Mouse (Mus musculus) neural tube, embryonic 14.5 days (tissue): ENCODE results near the gene Lrrn4cl. TPM values are rescaled to one million over a fixed set of nuclear protein-coding genes. Genes with fewer than 3 reads are reported as not detected.

ENCODE experiments used
- ATAC-seq: fragments of 200-750 bp; cut with Nextera tagmentation; 2 replicates; pipeline ENCODE4 v1.8.0; 2017; ENCODE audit warnings: low read depth, mild to moderate bottlenecking, moderate TSS enrichment, moderate library complexity
- H3K27ac ChIP-seq: fragments of 300-500 bp; sonication (generic); 2 replicates; pipeline ENCODE4 v1.5.1; 2014; ENCODE audit warnings: low read depth, mild to moderate bottlenecking, control low read depth, low read length, moderate library complexity, mixed read lengths
- H3K27me3 ChIP-seq: fragments of 300-500 bp; sonication (generic); 2 replicates; pipeline ENCODE4 v1.6.1; 2014; ENCODE audit warnings: low read length; ENCODE audit not compliant: control insufficient read depth, insufficient read depth
- H3K36me3 ChIP-seq: fragments of 300-500 bp; sonication (generic); 2 replicates; pipeline ENCODE4 v1.6.1; 2014; ENCODE audit warnings: low read length, mixed read lengths; ENCODE audit not compliant: control insufficient read depth, insufficient read depth
- H3K4me1 ChIP-seq: fragments of 300-500 bp; sonication (generic); 2 replicates; pipeline ENCODE4 v1.6.1; 2014; ENCODE audit warnings: low read length; ENCODE audit not compliant: control insufficient read depth, insufficient read depth
- H3K4me2 ChIP-seq: fragments of 300-500 bp; sonication (generic); 2 replicates; pipeline ENCODE4 v1.6.1; 2014; ENCODE audit warnings: mild to moderate bottlenecking, low read depth, low read length, control low read depth
- H3K4me3 ChIP-seq: fragments of 300-500 bp; sonication (generic); 2 replicates; pipeline ENCODE4 v1.5.1; 2014; ENCODE audit warnings: low read depth, low read length, control low read depth, mixed read lengths
- H3K9ac ChIP-seq: fragments of 300-500 bp; sonication (generic); replicated peaks from 2 replicates; pipeline ENCODE4 v1.6.1; 2014; ENCODE audit warnings: low read depth, mild to moderate bottlenecking, control low read depth, low read length, mixed read lengths
- H3K9me3 ChIP-seq: fragments of 300-500 bp; sonication (generic); 2 replicates; pipeline ENCODE4 v1.6.1; 2016; ENCODE audit warnings: low read length; ENCODE audit not compliant: control insufficient read depth
- WGBS: fragments of 180-500 bp; shearing (Covaris S2); extraction: QIAGEN DNeasy Blood & Tissue Kit; methylation state at CpG from one replicate; pipeline ENCODE4 v1.1.7; 2014; 5-methylcytosine and 5-hydroxymethylcytosine counted together
- polyA plus RNA-seq: library from polyadenylated mRNA; unstranded; fragments of >200 nt; fragmentation: Nextera tagmentation; extraction: Ambion mirVana; gene quantifications from 2 replicates; pipeline ENCODE4 v1.2.1, GENCODE M21; 2014

Gene Lrrn4cl
- polyA plus RNA-seq, 1 experiment from 2014 or later = 0.99 TPM

GRCm38 (mm10) chr19:8870838-8871237, 20.3 kb downstream of the Lrrn4cl start:
- Histone ChIP-seq H3K4me3 (peak overlapping the region; percentile 98), H3K27ac (peak overlapping the region; percentile 78), H3K4me2 (peak overlapping the region; percentile 90), H3K9me3 (no peaks in the 10 kb centered on the region), H3K36me3 (peaks cover 25% of the 10 kb centered on the region), H3K4me1 (peaks cover 11% of the 10 kb centered on the region), H3K27me3 (no peaks in the 10 kb centered on the region; the same call in 1 of the 2 replicates), H3K9ac (peak overlapping the region; percentile 97)
- WGBS = 61% methylated on average over 9 of the region's 9 CpGs
- peak; percentile 33 for ATAC-seq

- Histone ChIP-seq H3K27me3 (no peaks in the 10 kb centered on the region; the same call in 1 of the 2 replicates), H3K9me3 (no peaks in the 10 kb centered on the region), H3K4me3 (peak within 1 kb of the TSS; percentile 98), H3K27ac (peak within 1 kb of the TSS; percentile 78), H3K4me2 (peak within 1 kb of the TSS; percentile 90), H3K9ac (peak within 1 kb of the TSS; percentile 97), H3K36me3 (peaks cover 30% of the 10 kb centered on the region), H3K4me1 (peaks cover 11% of the 10 kb centered on the region)
- ATAC-seq = peak; percentile 98
- under 1% methylated on average over 56 of the region's 59 CpGs for WGBS
Measured at GRCm38 (mm10) chr19:8871267-8872186, 21.0 kb downstream of the Lrrn4cl start, which contains the start of gene Ubxn1. Ubxn1 (plus strand) TSS chr19:8871496.

DNA sequence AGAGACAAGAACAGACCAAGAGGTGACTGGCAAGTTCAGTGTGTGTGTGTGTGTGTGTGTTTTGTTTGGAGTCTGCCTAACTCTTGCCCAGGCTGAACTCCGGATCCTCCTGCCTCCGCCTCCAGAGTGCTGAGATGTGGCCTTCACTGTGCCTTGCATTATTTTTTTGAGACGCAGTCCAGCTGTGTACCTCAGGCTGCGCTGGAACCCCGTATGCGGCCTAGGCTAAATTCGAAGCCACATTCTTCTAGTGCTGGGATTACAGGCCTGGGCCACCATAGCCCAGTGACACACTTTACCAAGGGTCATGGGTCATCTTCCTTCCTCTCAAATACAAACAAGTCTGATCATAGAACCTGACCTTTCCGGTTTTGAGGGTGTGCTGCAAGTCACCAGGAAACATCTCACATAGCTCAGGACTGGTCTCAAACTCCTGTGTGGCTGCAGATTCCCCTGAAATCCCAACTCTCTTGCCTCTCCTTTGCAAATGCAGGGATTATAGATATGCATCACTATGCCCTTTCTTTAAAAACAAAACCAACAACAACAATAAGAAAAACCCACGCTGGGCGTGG, 21.8 kb downstream of the Lrrn4cl start:
- Histone ChIP-seq H3K36me3 (peaks cover 34% of the 10 kb centered on the region), H3K27me3 (no peaks in the 10 kb centered on the region; the same call in 1 of the 2 replicates), H3K27ac (no peak overlapping the region), H3K4me1 (peaks cover 11% of the 10 kb centered on the region), H3K9me3 (no peaks in the 10 kb centered on the region), H3K4me2 (peak overlapping the region; percentile 90), H3K4me3 (peak overlapping the region; percentile 98), H3K9ac (peak overlapping the region; percentile 97)
- WGBS = 80% methylated on average over 10 of the region's 10 CpGs
- ATAC-seq = no peak

DNA sequence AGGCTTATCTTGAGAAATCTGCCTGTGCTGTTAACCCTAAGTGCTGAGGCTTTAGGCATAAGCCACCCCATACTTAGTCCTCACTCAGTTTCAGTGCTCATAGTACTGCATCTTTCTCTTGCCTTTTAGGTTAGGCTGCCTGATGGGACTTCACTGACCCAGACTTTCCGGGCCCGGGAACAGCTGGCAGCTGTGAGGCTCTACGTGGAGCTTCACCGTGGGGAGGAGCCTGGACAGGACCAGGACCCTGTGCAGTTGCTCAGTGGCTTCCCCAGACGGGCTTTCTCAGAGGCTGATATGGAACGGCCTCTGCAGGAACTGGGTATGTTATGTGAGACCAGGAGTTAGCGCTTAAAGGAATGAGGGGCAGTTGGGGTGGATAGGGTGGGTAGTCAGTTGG, 24.5 kb downstream of the Lrrn4cl start:
- WGBS = 95% methylated on average over 7 of the region's 7 CpGs
- Histone ChIP-seq H3K36me3 (peaks cover 34% of the 10 kb centered on the region), H3K4me3 (no peak overlapping the region), H3K4me1 (peaks cover 19% of the 10 kb centered on the region), H3K27me3 (no peaks in the 10 kb centered on the region; the same call in 1 of the 2 replicates), H3K4me2 (no peak overlapping the region), H3K9ac (no peak overlapping the region), H3K27ac (no peak overlapping the region), H3K9me3 (no peaks in the 10 kb centered on the region)
- ATAC-seq = no peak

DNA sequence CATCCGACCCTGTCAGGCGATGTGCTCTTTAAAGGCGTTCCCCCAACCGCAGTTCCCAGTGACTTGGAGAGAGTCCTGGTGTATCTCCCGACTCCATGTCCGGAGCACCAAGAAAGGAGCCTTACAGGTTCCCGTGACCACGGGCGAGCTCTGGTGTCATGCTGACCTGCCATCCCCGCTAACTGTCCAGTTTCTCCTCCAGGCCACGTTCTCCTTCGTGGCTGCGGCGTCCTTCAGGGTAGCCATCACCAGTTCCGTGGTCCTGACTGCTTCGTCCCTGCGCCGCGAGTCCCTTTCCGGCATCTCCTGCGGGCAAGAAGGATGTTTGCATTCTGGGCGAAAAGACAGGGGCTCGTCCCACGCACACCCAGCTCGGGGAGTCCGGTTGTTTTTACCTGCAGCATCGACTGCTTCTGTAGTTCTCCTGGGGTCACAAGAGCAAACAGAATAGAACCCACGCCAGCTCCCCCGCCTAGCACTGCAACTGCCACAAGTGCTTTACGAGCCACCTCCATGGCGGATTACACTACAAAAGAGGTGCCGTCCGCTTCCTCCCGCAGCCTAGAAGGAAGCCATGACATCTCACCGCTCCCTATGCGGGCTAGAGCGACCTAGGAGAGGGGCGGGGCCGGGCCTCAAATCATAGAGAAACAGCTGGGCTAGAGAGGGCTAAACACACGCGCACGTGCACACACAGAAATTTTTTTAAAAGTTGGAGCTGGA, 29.9 kb downstream of the Lrrn4cl start, which contains the start of gene Uqcc3:
Gene Uqcc3, minus strand, starts transcription at position 613 of the 723 bp plus-strand sequence.
- peak within 1 kb of the TSS; percentile 82 for H3K9ac ChIP-seq
- ATAC-seq = peak; percentile 97
- H3K9me3 ChIP-seq = no peaks in the 10 kb centered on the region
- peak within 1 kb of the TSS; percentile 85 for H3K27ac ChIP-seq
- H3K36me3 ChIP-seq = peaks cover 12% of the 10 kb centered on the region
- peak within 1 kb of the TSS; percentile 91 for H3K4me2 ChIP-seq
- no peaks in the 10 kb centered on the region for H3K27me3 ChIP-seq
- peaks cover 10% of the 10 kb centered on the region; the same call in 1 of the 2 replicates for H3K4me1 ChIP-seq
- peak within 1 kb of the TSS; percentile 76 for H3K4me3 ChIP-seq
- WGBS = under 1% methylated on average over 42 of the region's 42 CpGs

DNA sequence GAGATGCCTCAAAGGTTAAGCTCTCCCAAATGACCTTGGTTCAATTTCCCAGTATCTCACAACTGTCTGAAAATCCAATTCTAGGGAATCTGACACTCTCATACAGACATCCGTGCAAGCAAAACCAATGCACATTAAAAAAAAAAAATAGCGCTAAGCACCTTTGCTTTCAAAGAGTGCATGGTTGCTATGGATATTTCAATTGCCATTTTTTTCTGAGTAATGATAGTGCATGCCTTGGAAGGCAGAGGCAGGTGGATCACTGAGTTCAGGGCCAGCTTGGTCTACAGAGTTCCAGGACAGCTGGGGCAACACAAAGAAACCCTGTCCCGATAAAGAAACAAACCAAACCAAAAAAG, 30.4 kb downstream of the Lrrn4cl start:
- WGBS = 10% methylated on average over 3 of the region's 3 CpGs
- Histone ChIP-seq H3K27ac (peak overlapping the region; percentile 85; the same call in 1 of the 2 replicates), H3K9ac (peak overlapping the region; percentile 25; the same call in 1 of the 2 replicates), H3K36me3 (0 out of 2 replicates have a peak, but pooled peaks cover 8% of the 10 kb centered on the region), H3K4me1 (peaks cover 10% of the 10 kb centered on the region; the same call in 1 of the 2 replicates), H3K4me3 (peak overlapping the region; percentile 76), H3K4me2 (peak overlapping the region; percentile 91), H3K27me3 (no peaks in the 10 kb centered on the region), H3K9me3 (no peaks in the 10 kb centered on the region)
- ATAC-seq = no peak

DNA sequence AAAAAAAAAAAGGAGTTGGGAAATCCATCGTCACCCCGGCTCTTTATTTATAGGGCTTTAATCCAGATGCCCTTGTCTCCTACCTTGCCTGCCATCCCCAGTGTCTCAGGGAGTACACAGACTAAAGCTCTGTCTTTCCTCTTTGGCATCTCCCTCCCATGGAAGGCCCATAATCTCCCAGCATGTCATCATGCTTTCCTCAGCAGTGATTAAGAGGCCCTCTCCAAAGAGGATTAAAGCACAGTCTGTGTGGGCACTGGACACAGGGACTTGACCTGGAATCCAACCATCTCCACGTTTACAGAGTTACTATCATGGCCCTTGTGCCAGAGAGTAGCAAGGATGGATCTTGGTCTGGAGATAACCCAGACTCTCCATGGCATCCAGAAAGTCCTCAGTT, 33.0 kb downstream of the Lrrn4cl start, which contains the start of the genes Lbhd1 and Gm49403:
Gene Lbhd1, plus strand, starts transcription at position 117 of the 400 bp plus-strand sequence.
Gene Gm49403, plus strand, starts transcription at position 315 of the 400 bp plus-strand sequence.
- H3K27me3 ChIP-seq = no peaks in the 10 kb centered on the region
- peaks cover 18% of the 10 kb centered on the region for H3K4me1 ChIP-seq
- no peak for ATAC-seq
- H3K9me3 ChIP-seq = no peaks in the 10 kb centered on the region
- H3K4me3 ChIP-seq = no peak within 1 kb of the TSS
- no peaks in the 10 kb centered on the region for H3K36me3 ChIP-seq
- H3K4me2 ChIP-seq = no peak within 1 kb of the TSS
- no peak within 1 kb of the TSS for H3K27ac ChIP-seq
- H3K9ac ChIP-seq = no peak within 1 kb of the TSS
- WGBS = 86% methylated on average over 3 of the region's 3 CpGs

GRCm38 (mm10) chr19:8886916-8887584, 36.5 kb downstream of the Lrrn4cl start:
- H3K27ac ChIP-seq = no peak overlapping the region
- no peaks in the 10 kb centered on the region for H3K27me3 ChIP-seq
- H3K9me3 ChIP-seq = no peaks in the 10 kb centered on the region
- H3K4me2 ChIP-seq = no peak overlapping the region
- H3K4me1 ChIP-seq = peaks cover 9% of the 10 kb centered on the region
- 0 out of 2 replicates have a peak, but pooled peaks cover 3% of the 10 kb centered on the region for H3K36me3 ChIP-seq
- H3K9ac ChIP-seq = no peak overlapping the region
- 54% methylated on average over 1 of the region's 1 CpGs for WGBS
- no peak for ATAC-seq
- no peak overlapping the region for H3K4me3 ChIP-seq
